Mouse (Mus musculus) stomach, postnatal 0 days (tissue): ENCODE measurements around the gene Cdca3. TPM values are rescaled to one million over a fixed set of nuclear protein-coding genes. Genes with fewer than 3 reads are reported as not detected.

ENCODE experiments used
- ATAC-seq: fragments of 200-750 bp; cut with Nextera tagmentation; 2 replicates; pipeline ENCODE4 v1.8.0; 2017; ENCODE audit not compliant: low FRiP score, low TSS enrichment
- DNase-seq: peaks from one replicate; pipeline ENCODE4 v3.0.0-alpha.2; 2016; ENCODE audit warnings: low spot score
- H3K27ac ChIP-seq: fragments of 300-500 bp; sonication (generic); replicated peaks from 2 replicates; pipeline ENCODE4 v1.5.1; 2014; ENCODE audit warnings: mild to moderate bottlenecking, control low read depth
- H3K27me3 ChIP-seq: fragments of 300-500 bp; sonication (generic); 2 replicates; pipeline ENCODE4 v1.6.1; 2014; ENCODE audit warnings: low read length; ENCODE audit not compliant: control insufficient read depth, insufficient read depth
- H3K36me3 ChIP-seq: fragments of 300-500 bp; sonication (generic); 2 replicates; pipeline ENCODE4 v1.6.1; 2014; ENCODE audit warnings: low read length, mixed read lengths; ENCODE audit not compliant: control insufficient read depth, insufficient read depth
- H3K4me1 ChIP-seq: fragments of 300-500 bp; sonication (generic); replicated peaks from 2 replicates; pipeline ENCODE4 v1.6.1; 2014; ENCODE audit warnings: antibody characterized with exemption; ENCODE audit not compliant: control insufficient read depth, insufficient read depth
- H3K4me2 ChIP-seq: fragments of 300-500 bp; sonication (generic); replicated peaks from 2 replicates; pipeline ENCODE4 v1.6.1; 2014; ENCODE audit warnings: low read depth, mild to moderate bottlenecking, control low read depth, moderate library complexity
- H3K4me3 ChIP-seq: fragments of 300-500 bp; sonication (generic); 2 replicates; pipeline ENCODE4 v1.5.1; 2014; ENCODE audit warnings: low read depth, low read length, control low read depth
- H3K9ac ChIP-seq: fragments of 300-500 bp; sonication (generic); 2 replicates; pipeline ENCODE4 v1.6.1; 2014; ENCODE audit warnings: mild to moderate bottlenecking, low read length, control low read depth, mixed read lengths
- H3K9me3 ChIP-seq: fragments of 300-500 bp; sonication (generic); 2 replicates; pipeline ENCODE4 v1.6.1; 2016; ENCODE audit warnings: low read length; ENCODE audit not compliant: control insufficient read depth
- CTCF ChIP-seq: IDR thresholded peaks from 2 replicates; pipeline ENCODE4 v1.5.1; 2016; ENCODE audit warnings: antibody characterized with exemption, low read depth, mild to moderate bottlenecking, moderate library complexity
- EP300 ChIP-seq: optimal IDR thresholded peaks from 2 replicates; pipeline ENCODE3; 2016; ENCODE audit warnings: antibody characterized with exemption
- WGBS: fragments of 180-500 bp; shearing (Covaris S2); extraction: QIAGEN DNeasy Blood & Tissue Kit; methylation state at CpG from one replicate; pipeline ENCODE4 v1.1.7; 2014; 5-methylcytosine and 5-hydroxymethylcytosine counted together
- polyA plus RNA-seq: library from polyadenylated mRNA; unstranded; fragments of >200 nt; fragmentation: Nextera tagmentation; extraction: Ambion mirVana; gene quantifications from 2 replicates; pipeline ENCODE4 v1.2.1, GENCODE M21; 2015

The Cdca3 gene
- polyA plus RNA-seq, 1 experiment from 2014 or later, result 52.8 TPM

- ATAC-seq (no peak), DNase-seq (no peak)
- Histone ChIP-seq H3K27me3 (no peaks in the 10 kb centered on the region), H3K27ac (no peak overlapping the region), H3K9ac (no peak overlapping the region), H3K4me3 (no peak overlapping the region), H3K4me2 (peak overlapping the region; percentile 64; the same call in 1 of the 2 replicates), H3K36me3 (peaks cover 39% of the 10 kb centered on the region), H3K9me3 (no peaks in the 10 kb centered on the region), H3K4me1 (peaks cover 4% of the 10 kb centered on the region)
- no peak for TF ChIP-seq CTCF
- TF ChIP-seq EP300, result no peak
- WGBS, result 71% methylated on average over 8 of the region's 9 CpGs
Measured at GRCm38 (mm10) chr6:124814858-124815774, 14.2 kb upstream of the Cdca3 start.

GRCm38 (mm10) chr6:124816611-124817010 is 12.7 kb upstream of the Cdca3 start:
- no peak overlapping the region for H3K4me3 ChIP-seq
- ATAC-seq (no peak), DNase-seq (no peak)
- peaks cover 4% of the 10 kb centered on the region for H3K4me1 ChIP-seq
- no peaks in the 10 kb centered on the region for H3K27me3 ChIP-seq
- no peak overlapping the region for H3K27ac ChIP-seq
- H3K9me3 ChIP-seq, result no peaks in the 10 kb centered on the region
- no peak overlapping the region for H3K9ac ChIP-seq
- peaks cover 42% of the 10 kb centered on the region for H3K36me3 ChIP-seq
- TF ChIP-seq EP300 (no peak), CTCF (no peak)
- H3K4me2 ChIP-seq, result no peak overlapping the region
- WGBS, result 72% methylated on average over 4 of the region's 4 CpGs

GRCm38 (mm10) chr6:124817125-124817524 is 12.2 kb upstream of the Cdca3 start:
- peaks cover 42% of the 10 kb centered on the region for H3K36me3 ChIP-seq
- H3K27ac ChIP-seq, result no peak overlapping the region
- H3K4me3 ChIP-seq, result no peak overlapping the region
- no peaks in the 10 kb centered on the region for H3K9me3 ChIP-seq
- H3K27me3 ChIP-seq, result no peaks in the 10 kb centered on the region
- no peak overlapping the region for H3K9ac ChIP-seq
- no peak for TF ChIP-seq EP300
- TF ChIP-seq CTCF, result no peak
- H3K4me2 ChIP-seq, result no peak overlapping the region
- no peak for DNase-seq
- H3K4me1 ChIP-seq, result peaks cover 4% of the 10 kb centered on the region
- ATAC-seq, result no peak
- 94% methylated on average over 11 of the region's 11 CpGs for WGBS

GRCm38 (mm10) chr6:124817563-124817962 is 11.8 kb upstream of the Cdca3 start:
- Histone ChIP-seq H3K9me3 (no peaks in the 10 kb centered on the region), H3K4me1 (peaks cover 4% of the 10 kb centered on the region), H3K27me3 (no peaks in the 10 kb centered on the region), H3K9ac (no peak overlapping the region), H3K27ac (no peak overlapping the region), H3K36me3 (peaks cover 44% of the 10 kb centered on the region), H3K4me2 (no peak overlapping the region), H3K4me3 (no peak overlapping the region)
- 93% methylated on average over 8 of the region's 8 CpGs for WGBS
- ATAC-seq, result no peak
- no peak for TF ChIP-seq EP300
- no peak for TF ChIP-seq CTCF
- DNase-seq, result no peak

- H3K36me3 ChIP-seq, result peaks cover 45% of the 10 kb centered on the region
Measured at GRCm38 (mm10) chr6:124817971-124818370, 11.4 kb upstream of the Cdca3 start.

GRCm38 (mm10) chr6:124820891-124821290 is 8.5 kb upstream of the Cdca3 start:
- WGBS, result 94% methylated on average over 5 of the region's 5 CpGs
- ATAC-seq (no peak), DNase-seq (no peak)
- Histone ChIP-seq H3K9me3 (no peaks in the 10 kb centered on the region), H3K27me3 (no peaks in the 10 kb centered on the region), H3K27ac (no peak overlapping the region), H3K4me1 (no peaks in the 10 kb centered on the region), H3K36me3 (peaks cover 51% of the 10 kb centered on the region), H3K9ac (no peak overlapping the region), H3K4me2 (no peak overlapping the region), H3K4me3 (no peak overlapping the region)
- TF ChIP-seq EP300 (no peak), CTCF (no peak)

More at GRCm38 (mm10) chr6:124817971-124818370, 11.4 kb upstream of the Cdca3 start:
- H3K4me1 ChIP-seq, result peaks cover 4% of the 10 kb centered on the region
- no peak overlapping the region for H3K27ac ChIP-seq
- no peak for DNase-seq
- no peaks in the 10 kb centered on the region for H3K27me3 ChIP-seq
- WGBS, result 91% methylated on average over 8 of the region's 8 CpGs
- no peaks in the 10 kb centered on the region for H3K9me3 ChIP-seq
- TF ChIP-seq CTCF, result no peak
- TF ChIP-seq EP300, result no peak
- no peak for ATAC-seq
- no peak overlapping the region for H3K4me2 ChIP-seq
- no peak overlapping the region for H3K4me3 ChIP-seq
- no peak overlapping the region for H3K9ac ChIP-seq
